Mouse (Mus musculus) CH12.LX (cell line): ENCODE data around the gene Prr14.

ENCODE experiments used
- EP300 ChIP-seq: IDR thresholded peaks from 2 replicates; pipeline ENCODE4 v1.6.1; 2011; ENCODE audit warnings: low read length, improper control_type of control experiment
- MXI1 ChIP-seq: IDR thresholded peaks from 2 replicates; pipeline ENCODE4 v1.6.1; 2011; ENCODE audit warnings: mild to moderate bottlenecking, low read depth, low read length, improper control_type of control experiment

DNA sequence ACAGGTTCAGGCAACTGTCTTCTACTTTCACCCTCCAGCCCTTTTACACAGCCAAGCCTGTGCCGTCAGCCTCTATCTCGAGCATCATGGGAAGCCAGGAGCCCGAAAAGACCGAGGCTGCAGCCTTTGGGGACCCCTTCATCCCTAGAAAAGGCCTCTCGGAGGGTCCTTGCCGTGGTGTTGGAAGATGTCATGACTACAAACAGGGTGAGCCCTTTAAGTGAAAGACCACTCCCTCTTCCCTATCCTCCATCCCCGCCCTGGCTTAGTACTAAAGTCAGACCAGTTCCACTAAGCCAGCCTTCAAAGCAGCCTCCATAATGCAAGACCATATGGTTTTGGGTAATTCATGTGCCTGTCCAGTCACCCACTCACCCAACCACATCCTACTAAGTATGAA is 12.6 kb downstream of the Prr14 start:
- TF ChIP-seq MXI1 (no peak), EP300 (no peak)
